Comparison of ENCODE assay signal across 8 mouse cellular contexts in genomic region chr3:82357340-82357739, GRCm38 (mm10). TPM values are rescaled to one million over a fixed set of nuclear protein-coding genes. Genes with fewer than 3 reads are reported as not detected.
DNase-seq lines count a peak whose midpoint lies in the region; ATAC-seq and TF ChIP-seq lines count a peak whose summit lies in the region.

No protein-coding gene starts in this region.

- H3K9ac ChIP-seq in limb, embryonic 15.5 days = no peak overlapping the region
- H3K9ac ChIP-seq in stomach, embryonic 15.5 days = no peak overlapping the region

- DNase-seq in cerebellum, adult 2 months = no peak
- DNase-seq in cerebellum, adult 9-10 months = no peak
- no peak for DNase-seq in cerebellum, postnatal 10 days
- DNase-seq in embryo, embryonic 10.5 days (ENCODE audit: low spot score) = no peak

- H3K27me3 ChIP-seq in cerebellum, adult 2 months (ENCODE audit: control insufficient read depth, insufficient read depth, low read length) = no peaks in the 10 kb centered on the region
- H3K27me3 ChIP-seq in megakaryocyte, embryonic 14.5 days (replicated peaks) = no peaks in the 10 kb centered on the region
- H3K27me3 ChIP-seq in limb, embryonic 15.5 days = no peaks in the 10 kb centered on the region
- no peaks in the 10 kb centered on the region for H3K27me3 ChIP-seq in stomach, embryonic 15.5 days (replicated peaks)

- no peaks in the 10 kb centered on the region for H3K9me3 ChIP-seq in megakaryocyte, embryonic 14.5 days
- H3K9me3 ChIP-seq in limb, embryonic 15.5 days = no peaks in the 10 kb centered on the region
- H3K9me3 ChIP-seq in stomach, embryonic 15.5 days = no peaks in the 10 kb centered on the region

- H3K27ac ChIP-seq in cerebellum, adult 2 months (ENCODE audit: insufficient read depth, low read length) = no peak overlapping the region
- H3K27ac ChIP-seq in limb, embryonic 15.5 days = peak overlapping the region; percentile 67; the same call in 1 of the 2 replicates
- peak overlapping the region; percentile 45; the same call in 1 of the 2 replicates for H3K27ac ChIP-seq in stomach, embryonic 15.5 days

- TF ChIP-seq POLR2A in cerebellum, adult 2 months (IDR thresholded peaks at IDR 0.05; ENCODE audit: borderline replicate concordance, insufficient read depth, low read length) = no peak

- H3K4me2 ChIP-seq in limb, embryonic 15.5 days = peak overlapping the region; percentile 87
- peak overlapping the region; percentile 96 for H3K4me2 ChIP-seq in stomach, embryonic 15.5 days

- no peak for ATAC-seq in megakaryocyte, adult 5-6 weeks (ENCODE audit: poor library complexity, severe bottlenecking)
- no peak for ATAC-seq in limb, embryonic 15.5 days (ENCODE audit: insufficient number of reproducible peaks, low FRiP score, low TSS enrichment, low read depth)
- ATAC-seq in stomach, embryonic 15.5 days (ENCODE audit: insufficient read depth, low FRiP score, low read depth) = no peak

- TF ChIP-seq CTCF in cerebellum, adult 2 months (IDR thresholded peaks at IDR 0.05; ENCODE audit: borderline replicate concordance, insufficient read depth, low read depth, low read length) = no peak

- WGBS in cerebellum, adult 2 months = 0% methylated on average over 5 of the region's 5 CpGs
- WGBS in limb, embryonic 15.5 days = under 1% methylated on average over 5 of the region's 5 CpGs
- WGBS in stomach, embryonic 15.5 days = 4% methylated on average over 5 of the region's 5 CpGs

- no peaks in the 10 kb centered on the region for H3K4me1 ChIP-seq in cerebellum, adult 2 months (ENCODE audit: control insufficient read depth, insufficient read depth, low read length)
- peaks cover 19% of the 10 kb centered on the region for H3K4me1 ChIP-seq in megakaryocyte, embryonic 14.5 days
- 0 out of 2 replicates have a peak, but pooled peaks cover 4% of the 10 kb centered on the region for H3K4me1 ChIP-seq in limb, embryonic 15.5 days
- no peaks in the 10 kb centered on the region for H3K4me1 ChIP-seq in stomach, embryonic 15.5 days

- peak overlapping the region; percentile 65 for H3K4me3 ChIP-seq in cerebellum, adult 2 months (replicated peaks; ENCODE audit: insufficient read depth, low read depth, low read length)
- H3K4me3 ChIP-seq in megakaryocyte, embryonic 14.5 days (replicated peaks) = peak overlapping the region; percentile 94
- H3K4me3 ChIP-seq in limb, embryonic 15.5 days = peak overlapping the region; percentile 78
- H3K4me3 ChIP-seq in stomach, embryonic 15.5 days (replicated peaks) = peak overlapping the region; percentile 85

- no peaks in the 10 kb centered on the region for H3K36me3 ChIP-seq in megakaryocyte, embryonic 14.5 days (replicated peaks; ENCODE audit: low read length)
- no peaks in the 10 kb centered on the region for H3K36me3 ChIP-seq in limb, embryonic 15.5 days
- no peaks in the 10 kb centered on the region for H3K36me3 ChIP-seq in stomach, embryonic 15.5 days

RNA-seq across cellular contexts. Expression of gene Map9, which starts 0.5 kb away (rescaled TPM):
- polyA plus RNA-seq in cerebellum, adult 2 months (2012; rRNA removed) = 15.9 and 16.1 TPM in 2 replicates
- polyA plus RNA-seq in megakaryocyte, embryonic 14.5 days (2012; ENCODE audit: insufficient read depth, low replicate concordance) = 0.23 TPM in 1 of 2 replicates, not detected in the other
- total RNA-seq in megakaryocyte, adult 5-6 weeks (2015) = 0.16 TPM in 1 of 2 replicates, not detected in the other
- not detected in 2 replicates for total RNA-seq in megakaryocyte, adult 5-6 weeks (2017)
- polyA plus RNA-seq in limb, embryonic 15.5 days (2015; fragmentation: Nextera tagmentation; extraction: Ambion mirVana) = 7.9 and 8.0 TPM in 2 replicates
- 6.3 and 6.9 TPM in 2 replicates for polyA plus RNA-seq in stomach, embryonic 15.5 days (2015; fragmentation: Nextera tagmentation; extraction: Ambion mirVana)
